9 mouse cellular contexts compared by ENCODE assay signal in genomic region chr10:43689161-43689913, GRCm38 (mm10).
DNase-seq lines count a peak whose midpoint lies in the region; ATAC-seq and TF ChIP-seq lines count a peak whose summit lies in the region.
"Had no signal": no experiment of that assay in that cellular context is flagged by ENCODE, and none has a peak within 500 bp of the region (broad histone marks: within the 10 kb centered on the region; RNA-seq: fewer than 3 reads in every experiment).

No protein-coding gene starts in this region.

- peak; percentile 54 for DNase-seq in kidney, adult 2 months
- DNase-seq in kidney, adult 9 months, result no peak
- DNase-seq in Muller cell, postnatal 12 days (ENCODE audit: inconsistent ontology term), result peak; percentile 16
- peak; percentile 81 for DNase-seq in kidney, postnatal 0 days (ENCODE audit: low spot score)
- no peak for DNase-seq in thymus, adult 2 months
- DNase-seq: left cerebral cortex, postnatal 4 days had no signal

- H3K27me3 ChIP-seq in kidney, adult 2 months (replicated peaks; ENCODE audit: control insufficient read depth, insufficient read depth, low read length), result no peaks in the 10 kb centered on the region
- peaks cover 13% of the 10 kb centered on the region for H3K27me3 ChIP-seq in embryonic facial prominence, embryonic 13.5 days
- no peaks in the 10 kb centered on the region for H3K27me3 ChIP-seq in kidney, postnatal 0 days (ENCODE audit: insufficient read depth, low read length)
- H3K27me3 ChIP-seq in thymus, adult 2 months (ENCODE audit: control insufficient read depth, insufficient read depth, low read length), result no peaks in the 10 kb centered on the region

- H3K4me1 ChIP-seq in kidney, adult 2 months (ENCODE audit: control insufficient read depth, insufficient read depth, low read length), result peaks cover 7% of the 10 kb centered on the region
- peaks cover 35% of the 10 kb centered on the region for H3K4me1 ChIP-seq in embryonic facial prominence, embryonic 13.5 days
- peaks cover 16% of the 10 kb centered on the region for H3K4me1 ChIP-seq in kidney, postnatal 0 days (replicated peaks; ENCODE audit: insufficient read depth, low read length)
- H3K4me1 ChIP-seq in thymus, adult 2 months (replicated peaks; ENCODE audit: control insufficient read depth, insufficient read depth, low read length), result peaks cover 4% of the 10 kb centered on the region; the same call in 1 of the 2 replicates

- no peak for TF ChIP-seq POLR2A in kidney, adult 2 months (IDR thresholded peaks at IDR 0.05; ENCODE audit: low read depth, low read length)
- no peak for TF ChIP-seq POLR2A in thymus, adult 2 months (IDR thresholded peaks at IDR 0.05; ENCODE audit: control insufficient read depth, extremely low read depth, insufficient read depth, low read length, poor library complexity)

- WGBS in kidney, adult 2 months, result 37% methylated on average over 10 of the region's 10 CpGs
- 6% methylated on average over 10 of the region's 10 CpGs for WGBS in embryonic facial prominence, embryonic 13.5 days
- WGBS in kidney, postnatal 0 days, result 4% methylated on average over 10 of the region's 10 CpGs
- 79% methylated on average over 10 of the region's 10 CpGs for WGBS in thymus, adult 2 months

- TF ChIP-seq CTCF in kidney, adult 2 months (conservative IDR thresholded peaks at IDR 0.05; ENCODE audit: insufficient read depth, insufficient read length, low read depth, low read length), result no peak
- no peak for TF ChIP-seq CTCF in kidney, postnatal 0 days (IDR thresholded peaks at IDR 0.05; ENCODE audit: low read depth)
- no peak for TF ChIP-seq CTCF in thymus, adult 2 months (IDR thresholded peaks at IDR 0.05; ENCODE audit: borderline replicate concordance, control insufficient read depth, extremely low read depth, insufficient read depth, low read length, poor library complexity)

- H3K27ac ChIP-seq in kidney, adult 2 months (ENCODE audit: insufficient read depth, low read depth, low read length), result peak overlapping the region; percentile 25; the same call in 1 of the 2 replicates
- no peak overlapping the region for H3K27ac ChIP-seq in embryonic facial prominence, embryonic 13.5 days
- H3K27ac ChIP-seq in kidney, postnatal 0 days, result 0 out of 2 replicates have a peak overlapping the region, but pooled peaks have one; percentile 37
- H3K27ac ChIP-seq in thymus, adult 2 months (ENCODE audit: control insufficient read depth, insufficient read depth, low read length), result no peak overlapping the region

- H3K4me3 ChIP-seq in kidney, adult 2 months (ENCODE audit: insufficient read depth, low read depth, low read length), result no peak overlapping the region
- H3K4me3 ChIP-seq in embryonic facial prominence, embryonic 13.5 days, result no peak overlapping the region
- H3K4me3 ChIP-seq in kidney, postnatal 0 days (replicated peaks; ENCODE audit: low read depth, low read length), result no peak overlapping the region
- no peak overlapping the region for H3K4me3 ChIP-seq in thymus, adult 2 months (ENCODE audit: control insufficient read depth, insufficient read depth, low read length)

- peak overlapping the region; percentile 42 for H3K4me2 ChIP-seq in embryonic facial prominence, embryonic 13.5 days
- H3K4me2 ChIP-seq in kidney, postnatal 0 days (ENCODE audit: low read length), result peak overlapping the region; percentile 36

- no peak for ATAC-seq in embryonic facial prominence, embryonic 13.5 days (ENCODE audit: insufficient number of reproducible peaks, insufficient read depth, low FRiP score, low TSS enrichment, low read depth)
- peak; percentile 38; the same call in 1 of the 2 replicates for ATAC-seq in kidney, postnatal 0 days (replicated peaks; ENCODE audit: low FRiP score, low read depth)
- no peak for ATAC-seq in inflammation-experienced regulatory T-cells, adult 6 months
- no peak for ATAC-seq in CD4-positive, CD25-positive, alpha-beta regulatory T cell, adult 4 months

- peak overlapping the region; percentile 32; the same call in 1 of the 2 replicates for H3K9ac ChIP-seq in embryonic facial prominence, embryonic 13.5 days
- H3K9ac ChIP-seq in kidney, postnatal 0 days (ENCODE audit: low read depth, low read length), result no peak overlapping the region

- no peaks in the 10 kb centered on the region for H3K36me3 ChIP-seq in kidney, adult 2 months (ENCODE audit: control insufficient read depth, insufficient read depth, low read length)
- H3K36me3 ChIP-seq in embryonic facial prominence, embryonic 13.5 days, result no peaks in the 10 kb centered on the region
- H3K36me3 ChIP-seq in kidney, postnatal 0 days (ENCODE audit: insufficient read depth, low read length), result no peaks in the 10 kb centered on the region
- H3K36me3 ChIP-seq in thymus, adult 2 months (ENCODE audit: control insufficient read depth, insufficient read depth, low read length), result no peaks in the 10 kb centered on the region

- no peaks in the 10 kb centered on the region for H3K9me3 ChIP-seq in embryonic facial prominence, embryonic 13.5 days
- H3K9me3 ChIP-seq in kidney, postnatal 0 days (replicated peaks; ENCODE audit: low read length), result no peaks in the 10 kb centered on the region

Comparison
In these comparisons a context has a peak if more than half of its experiments do, and no peak if none do; other contexts are left out.
1. DNase-seq: peak in kidney, adult 2 months (single experiment), Muller cell, postnatal 12 days (single experiment) and kidney, postnatal 0 days (single experiment); none in kidney, adult 9 months (single experiment) and thymus, adult 2 months (single experiment).
2. H3K27ac ChIP-seq: peak in kidney, adult 2 months (single experiment) and kidney, postnatal 0 days (single experiment); none in embryonic facial prominence, embryonic 13.5 days (single experiment) and thymus, adult 2 months (single experiment).